Mouse (Mus musculus) embryo, embryonic 9.5 days (tissue): ENCODE results near the gene Birc7.

Source experiments
- DNase-seq: peaks from one replicate; pipeline ENCODE4 v3.0.0-alpha.2; 2017; ENCODE audit errors: extremely low spot score

Birc7 gene

DNA sequence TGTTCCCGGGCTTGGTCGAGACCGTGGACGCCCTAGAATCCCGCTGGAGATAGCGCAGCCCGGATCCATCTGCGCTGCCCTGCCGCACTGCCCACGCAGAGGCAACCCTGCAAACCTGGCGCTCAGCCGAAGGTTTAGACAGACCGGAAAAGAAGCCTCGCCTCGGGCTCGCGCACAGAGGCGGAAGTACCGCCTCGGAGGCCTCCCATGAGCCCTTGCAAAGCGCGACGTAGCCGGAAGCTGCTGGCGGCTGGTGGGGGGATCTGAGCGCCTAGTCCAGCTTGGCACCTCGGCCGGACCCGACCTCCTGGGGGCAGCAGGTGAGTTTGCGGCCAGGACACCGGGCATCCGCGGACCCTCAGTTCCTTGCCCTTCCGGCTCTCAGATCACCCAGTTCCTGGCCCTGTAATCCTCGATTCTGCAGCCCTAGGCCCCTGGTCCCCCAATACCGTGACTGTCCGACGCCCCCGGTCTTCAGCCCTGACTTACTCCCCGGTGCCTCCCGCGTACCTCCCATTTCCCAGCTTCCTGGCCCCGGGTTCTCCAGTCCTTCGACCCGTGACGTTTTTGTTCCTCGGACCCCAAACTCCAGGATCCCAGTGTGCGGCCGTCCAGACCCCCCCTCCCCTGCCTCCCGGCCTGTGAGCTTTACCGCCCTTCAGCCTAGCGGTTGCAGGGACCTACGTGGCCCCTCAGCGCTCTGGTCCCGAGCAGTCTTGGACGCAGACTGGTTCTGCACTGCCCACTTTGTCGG lies 38.4 kb downstream of the Birc7 start, which contains the start of gene Arfgap1:
Arfgap1 (plus strand) TSS at position 216 of the 754 bp plus-strand sequence.
- peak; percentile 87 for DNase-seq

DNA sequence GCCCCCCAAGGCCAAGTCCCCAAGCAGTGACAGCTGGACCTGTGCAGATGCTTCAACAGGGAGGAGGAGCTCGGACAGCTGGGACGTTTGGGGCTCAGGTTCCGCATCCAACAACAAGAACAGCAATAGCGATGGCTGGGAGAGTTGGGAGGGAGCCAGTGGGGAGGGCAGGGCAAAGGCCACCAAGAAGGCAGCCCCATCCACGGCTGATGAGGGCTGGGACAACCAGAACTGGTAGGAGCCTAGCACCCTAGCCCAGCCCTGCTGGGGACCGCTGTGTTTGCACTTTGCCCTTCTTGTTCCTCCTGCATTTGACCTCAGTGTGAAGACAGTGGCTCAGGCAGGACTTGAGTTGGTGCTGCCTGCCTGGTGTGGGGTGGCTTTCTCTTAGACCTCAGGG lies 52.3 kb downstream of the Birc7 start:
- DNase-seq = no peak
